Mouse (Mus musculus) midbrain, embryonic 11.5 days (tissue): Measurements from ENCODE around the gene Il17rc. TPM values are rescaled to one million over a fixed set of nuclear protein-coding genes. Genes with fewer than 3 reads are reported as not detected.
A peak's percentile ranks its signal among the peaks of the same experiment; 100 is the strongest.

Experiments
- ATAC-seq: fragments of 200-750 bp; cut with Nextera tagmentation; 2 replicates; pipeline ENCODE4 v1.8.0; 2017; ENCODE audit warnings: moderate TSS enrichment, moderate library complexity; ENCODE audit not compliant: low FRiP score
- DNase-seq: peaks from one replicate; pipeline ENCODE4 v3.0.0; 2015; ENCODE audit warnings: low spot score; ENCODE audit errors: missing footprints
- H3K27ac ChIP-seq: fragments of 300-500 bp; sonication (generic); 2 replicates; pipeline ENCODE4 v1.5.1; 2014; ENCODE audit warnings: low read depth, low read length
- H3K27me3 ChIP-seq: fragments of 300-500 bp; sonication (generic); 2 replicates; pipeline ENCODE4 v1.6.1; 2014; ENCODE audit warnings: mild to moderate bottlenecking, low read length, moderate library complexity, mixed read lengths; ENCODE audit not compliant: control insufficient read depth, insufficient read depth
- H3K36me3 ChIP-seq: fragments of 300-500 bp; sonication (generic); 2 replicates; pipeline ENCODE4 v1.6.1; 2014; ENCODE audit warnings: mild to moderate bottlenecking, low read length, moderate library complexity, mixed read lengths; ENCODE audit not compliant: control insufficient read depth, insufficient read depth
- H3K4me1 ChIP-seq: fragments of 300-500 bp; sonication (generic); 2 replicates; pipeline ENCODE4 v1.6.1; 2014; ENCODE audit warnings: low read length; ENCODE audit not compliant: control insufficient read depth, insufficient read depth
- H3K4me2 ChIP-seq: fragments of 300-500 bp; sonication (generic); 2 replicates; pipeline ENCODE4 v1.6.1; 2014; ENCODE audit warnings: mild to moderate bottlenecking, moderate library complexity
- H3K4me3 ChIP-seq: fragments of 300-500 bp; sonication (generic); 2 replicates; pipeline ENCODE4 v1.5.1; 2014; ENCODE audit warnings: low read depth, low read length
- H3K9ac ChIP-seq: fragments of 300-500 bp; sonication (generic); 2 replicates; pipeline ENCODE4 v1.6.1; 2014; ENCODE audit warnings: low read length
- H3K9me3 ChIP-seq: fragments of 300-500 bp; sonication (generic); 2 replicates; pipeline ENCODE4 v1.6.1; 2016; ENCODE audit warnings: low read length; ENCODE audit not compliant: control insufficient read depth
- whole genome bisulfite sequencing: fragments of 180-500 bp; shearing (Covaris S2); extraction: QIAGEN DNeasy Blood & Tissue Kit; methylation state at CpG from one replicate; pipeline ENCODE4 v1.1.7; 2014; 5-methylcytosine and 5-hydroxymethylcytosine counted together
- polyA plus RNA-seq: library from polyadenylated mRNA; unstranded; fragments of >200 nt; fragmentation: Nextera tagmentation; extraction: Ambion mirVana; gene quantifications from 2 replicates; pipeline ENCODE4 v1.2.1, GENCODE M21; 2014

Il17rc gene
- polyA plus RNA-seq, 1 experiment from 2014 or later: 3.1 TPM

DNA sequence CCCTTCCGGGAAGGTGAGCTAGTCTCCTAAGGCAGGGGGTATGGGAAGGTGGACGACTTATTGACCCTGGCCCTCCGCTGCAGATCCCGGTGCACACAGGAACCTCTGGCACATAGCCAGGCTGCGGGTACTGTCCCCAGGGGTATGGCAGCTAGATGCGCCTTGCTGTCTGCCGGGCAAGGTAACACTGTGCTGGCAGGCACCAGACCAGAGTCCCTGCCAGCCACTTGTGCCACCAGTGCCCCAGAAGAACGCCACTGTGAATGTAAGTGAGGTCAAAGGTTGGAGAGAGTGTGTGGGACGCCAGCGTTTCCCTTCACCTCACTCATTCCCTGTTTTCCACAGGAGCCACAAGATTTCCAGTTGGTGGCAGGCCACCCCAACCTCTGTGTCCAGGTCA lies 7.7 kb downstream of the Il17rc start:
- Histone ChIP-seq H3K4me2 (no peak overlapping the region), H3K9me3 (no peaks in the 10 kb centered on the region), H3K4me3 (no peak overlapping the region), H3K9ac (no peak overlapping the region), H3K4me1 (peaks cover 16% of the 10 kb centered on the region), H3K36me3 (no peaks in the 10 kb centered on the region), H3K27ac (no peak overlapping the region), H3K27me3 (no peaks in the 10 kb centered on the region; the same call in 1 of the 2 replicates)
- 85% methylated on average over 10 of the region's 10 CpGs for WGBS
- ATAC-seq (no peak), DNase-seq (no peak)

DNA sequence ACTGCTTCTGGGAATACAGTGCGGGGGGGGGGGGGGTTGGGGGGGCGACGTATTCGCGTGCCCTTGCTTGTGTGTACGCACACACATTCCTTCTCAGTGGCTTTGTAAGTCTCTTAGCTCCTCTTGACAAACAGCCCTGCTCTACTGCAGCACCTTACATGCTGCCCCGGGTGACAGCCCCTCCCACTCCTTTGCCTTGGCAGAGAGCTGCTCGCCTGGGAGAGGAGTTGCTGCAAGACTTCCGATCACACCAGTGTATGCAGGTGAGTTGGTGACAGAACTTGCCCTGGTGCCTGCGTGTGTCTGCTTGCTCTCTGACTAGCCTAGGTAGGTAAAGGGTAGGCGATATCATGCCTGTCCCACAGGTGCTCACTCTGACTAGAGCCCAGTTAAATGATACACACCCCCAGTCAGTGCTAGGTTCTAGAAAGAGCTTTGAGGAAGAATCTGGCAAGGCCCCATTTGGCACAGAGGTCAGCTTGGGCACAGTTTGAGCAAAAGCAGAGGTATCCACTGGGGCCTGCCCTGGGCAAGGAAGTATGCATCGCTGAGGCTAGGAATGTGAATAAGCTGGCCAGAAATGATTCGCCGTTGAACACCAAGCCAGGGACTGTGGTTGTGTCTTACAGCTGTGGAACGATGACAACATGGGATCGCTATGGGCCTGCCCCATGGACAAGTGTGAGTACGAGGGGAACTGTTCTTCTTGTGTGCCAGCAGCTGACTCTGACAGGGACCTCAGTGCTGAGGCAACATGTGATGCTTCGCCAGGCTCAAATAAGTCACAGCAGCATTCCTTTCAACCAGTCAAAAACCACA lies 9.5 kb downstream of the Il17rc start:
- H3K9me3 ChIP-seq: no peaks in the 10 kb centered on the region
- H3K4me2 ChIP-seq: no peak overlapping the region
- DNase-seq (no peak), ATAC-seq (no peak)
- no peaks in the 10 kb centered on the region; the same call in 1 of the 2 replicates for H3K27me3 ChIP-seq
- no peak overlapping the region for H3K27ac ChIP-seq
- no peaks in the 10 kb centered on the region for H3K36me3 ChIP-seq
- no peak overlapping the region for H3K4me3 ChIP-seq
- H3K4me1 ChIP-seq: peaks cover 21% of the 10 kb centered on the region
- WGBS: 63% methylated on average over 18 of the region's 18 CpGs
- no peak overlapping the region for H3K9ac ChIP-seq

DNA sequence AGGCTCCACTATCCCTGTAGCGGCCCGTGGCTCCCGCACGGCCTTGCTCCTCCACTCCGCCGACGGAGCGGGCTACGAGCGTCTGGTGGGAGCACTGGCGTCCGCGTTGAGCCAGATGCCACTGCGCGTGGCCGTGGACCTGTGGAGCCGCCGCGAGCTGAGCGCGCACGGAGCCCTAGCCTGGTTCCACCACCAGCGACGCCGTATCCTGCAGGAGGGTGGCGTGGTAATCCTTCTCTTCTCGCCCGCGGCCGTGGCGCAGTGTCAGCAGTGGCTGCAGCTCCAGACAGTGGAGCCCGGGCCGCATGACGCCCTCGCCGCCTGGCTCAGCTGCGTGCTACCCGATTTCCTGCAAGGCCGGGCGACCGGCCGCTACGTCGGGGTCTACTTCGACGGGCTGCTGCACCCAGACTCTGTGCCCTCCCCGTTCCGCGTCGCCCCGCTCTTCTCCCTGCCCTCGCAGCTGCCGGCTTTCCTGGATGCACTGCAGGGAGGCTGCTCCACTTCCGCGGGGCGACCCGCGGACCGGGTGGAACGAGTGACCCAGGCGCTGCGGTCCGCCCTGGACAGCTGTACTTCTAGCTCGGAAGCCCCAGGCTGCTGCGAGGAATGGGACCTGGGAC lies 11.4 kb downstream of the Il17rc start:
- peak overlapping the region; percentile 88 for H3K9ac ChIP-seq
- H3K36me3 ChIP-seq: no peaks in the 10 kb centered on the region
- WGBS: under 1% methylated on average over 64 of the region's 65 CpGs
- H3K4me2 ChIP-seq: peak overlapping the region; percentile 88
- H3K27me3 ChIP-seq: no peaks in the 10 kb centered on the region; the same call in 1 of the 2 replicates
- H3K9me3 ChIP-seq: no peaks in the 10 kb centered on the region
- peak overlapping the region; percentile 86 for H3K27ac ChIP-seq
- DNase-seq: no peak
- peak overlapping the region; percentile 66 for H3K4me3 ChIP-seq
- peaks cover 21% of the 10 kb centered on the region for H3K4me1 ChIP-seq
- ATAC-seq: peak; percentile 65

DNA sequence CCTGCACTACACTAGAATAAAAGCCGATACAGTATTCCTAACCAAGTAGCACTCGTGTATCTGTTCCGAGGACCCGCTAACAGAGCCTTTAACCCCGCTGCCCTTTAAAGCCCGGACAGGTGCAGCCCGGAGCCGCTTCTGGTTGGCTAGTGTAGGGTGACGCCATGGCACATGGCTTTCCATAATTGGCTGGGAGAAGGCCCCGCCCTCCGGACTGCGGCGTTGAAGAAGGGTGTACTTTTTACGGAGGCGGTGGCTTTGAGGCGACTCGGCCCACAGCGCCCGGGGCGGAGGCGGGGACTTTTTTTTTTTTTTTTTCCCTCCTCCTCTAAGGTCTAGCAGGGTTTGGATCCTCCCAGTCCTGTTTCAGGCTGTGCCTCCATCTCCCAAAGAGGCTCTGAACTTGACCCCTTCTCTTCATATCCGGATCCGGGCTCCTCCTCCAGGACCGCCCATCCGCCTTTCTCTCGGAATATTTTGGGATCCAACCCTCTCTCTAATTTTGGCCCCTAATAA lies 11.9 kb downstream of the Il17rc start, which contains the start of gene Creld1:
Creld1 (plus strand) TSS at position 198 of the 516 bp plus-strand sequence.
- H3K27ac ChIP-seq: peak within 1 kb of the TSS; percentile 86
- peaks cover 21% of the 10 kb centered on the region for H3K4me1 ChIP-seq
- DNase-seq (peak; percentile 99), ATAC-seq (peak; percentile 96)
- under 1% methylated on average over 26 of the region's 26 CpGs for WGBS
- H3K9ac ChIP-seq: peak within 1 kb of the TSS; percentile 88
- peak within 1 kb of the TSS; percentile 88 for H3K4me2 ChIP-seq
- H3K27me3 ChIP-seq: no peaks in the 10 kb centered on the region; the same call in 1 of the 2 replicates
- peak within 1 kb of the TSS; percentile 66 for H3K4me3 ChIP-seq
- no peaks in the 10 kb centered on the region for H3K36me3 ChIP-seq
- H3K9me3 ChIP-seq: no peaks in the 10 kb centered on the region

DNA sequence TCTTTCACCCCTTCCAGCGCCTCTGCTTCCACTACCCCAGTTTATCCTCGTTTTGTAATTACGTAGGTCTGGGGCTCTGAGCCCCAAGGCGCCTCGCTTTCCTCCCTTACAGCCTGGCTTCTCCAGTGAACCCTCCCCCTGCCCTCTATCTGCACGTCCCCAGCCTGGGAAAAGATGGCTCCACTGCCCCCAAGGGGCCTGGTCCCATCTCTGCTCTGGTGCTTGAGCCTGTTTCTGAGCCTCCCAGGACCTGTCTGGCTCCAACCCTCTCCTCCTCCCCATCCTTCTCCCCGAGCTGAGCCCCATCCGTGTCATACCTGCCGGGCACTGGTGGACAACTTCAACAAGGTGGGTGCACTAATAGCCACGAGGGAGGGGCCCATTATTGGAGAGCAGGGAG lies 12.5 kb downstream of the Il17rc start:
- peak; percentile 57 for ATAC-seq
- Histone ChIP-seq H3K27ac (peak overlapping the region; percentile 86), H3K9me3 (no peaks in the 10 kb centered on the region), H3K4me2 (peak overlapping the region; percentile 88), H3K4me3 (peak overlapping the region; percentile 66), H3K36me3 (no peaks in the 10 kb centered on the region), H3K9ac (peak overlapping the region; percentile 88), H3K4me1 (peaks cover 21% of the 10 kb centered on the region), H3K27me3 (no peaks in the 10 kb centered on the region; the same call in 1 of the 2 replicates)
- DNase-seq: no peak
- WGBS: 8% methylated on average over 10 of the region's 10 CpGs

DNA sequence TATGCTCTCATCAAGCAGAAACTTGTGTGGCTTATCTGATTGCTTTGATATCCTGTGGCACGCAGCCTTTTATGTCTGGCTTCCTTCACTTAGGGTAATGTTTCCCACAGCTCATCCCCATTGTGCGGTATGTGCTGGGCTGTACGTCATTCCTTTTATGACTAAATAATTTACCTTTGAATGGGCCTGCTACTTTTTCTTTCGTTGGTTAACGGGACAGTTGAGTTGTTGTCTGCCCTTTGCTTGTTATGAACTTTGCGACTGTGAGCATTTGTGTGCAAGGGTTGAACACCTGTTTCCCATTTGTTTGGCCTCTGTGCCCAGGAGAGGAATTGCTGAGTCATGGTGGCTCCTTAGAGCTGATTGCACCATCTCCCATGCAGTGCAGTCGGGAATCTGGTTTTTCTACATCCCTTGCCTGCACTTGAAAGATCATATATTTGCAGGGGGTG lies 15.9 kb downstream of the Il17rc start:
- H3K4me3 ChIP-seq: no peak overlapping the region
- ATAC-seq: no peak
- H3K9ac ChIP-seq: no peak overlapping the region
- DNase-seq: no peak
- H3K4me1 ChIP-seq: peaks cover 12% of the 10 kb centered on the region
- no peaks in the 10 kb centered on the region for H3K9me3 ChIP-seq
- no peak overlapping the region for H3K4me2 ChIP-seq
- peaks cover 7% of the 10 kb centered on the region for H3K36me3 ChIP-seq
- WGBS: 63% methylated on average over 7 of the region's 7 CpGs
- H3K27ac ChIP-seq: no peak overlapping the region
- H3K27me3 ChIP-seq: no peaks in the 10 kb centered on the region

DNA sequence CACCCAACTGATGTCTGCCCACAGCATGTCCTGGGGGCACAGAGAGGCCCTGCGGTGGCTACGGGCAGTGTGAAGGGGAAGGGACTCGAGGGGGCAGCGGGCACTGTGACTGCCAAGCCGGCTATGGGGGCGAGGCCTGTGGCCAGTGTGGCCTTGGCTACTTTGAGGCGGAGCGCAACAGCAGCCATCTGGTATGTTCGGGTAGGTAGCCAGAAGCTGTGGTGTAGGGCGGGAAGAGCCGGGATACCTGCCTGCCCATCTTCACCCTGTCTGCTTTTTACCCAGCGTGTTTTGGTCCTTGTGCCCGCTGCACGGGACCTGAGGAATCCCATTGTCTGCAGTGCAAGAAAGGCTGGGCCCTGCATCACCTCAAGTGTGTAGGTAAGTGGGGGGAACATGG lies 18.2 kb downstream of the Il17rc start:
- Histone ChIP-seq H3K9ac (no peak overlapping the region), H3K27me3 (no peaks in the 10 kb centered on the region), H3K4me1 (peaks cover 3% of the 10 kb centered on the region; the same call in 1 of the 2 replicates), H3K4me3 (no peak overlapping the region), H3K9me3 (no peaks in the 10 kb centered on the region), H3K4me2 (no peak overlapping the region), H3K36me3 (peaks cover 9% of the 10 kb centered on the region), H3K27ac (no peak overlapping the region)
- ATAC-seq (no peak), DNase-seq (no peak)
- 94% methylated on average over 14 of the region's 14 CpGs for WGBS

DNA sequence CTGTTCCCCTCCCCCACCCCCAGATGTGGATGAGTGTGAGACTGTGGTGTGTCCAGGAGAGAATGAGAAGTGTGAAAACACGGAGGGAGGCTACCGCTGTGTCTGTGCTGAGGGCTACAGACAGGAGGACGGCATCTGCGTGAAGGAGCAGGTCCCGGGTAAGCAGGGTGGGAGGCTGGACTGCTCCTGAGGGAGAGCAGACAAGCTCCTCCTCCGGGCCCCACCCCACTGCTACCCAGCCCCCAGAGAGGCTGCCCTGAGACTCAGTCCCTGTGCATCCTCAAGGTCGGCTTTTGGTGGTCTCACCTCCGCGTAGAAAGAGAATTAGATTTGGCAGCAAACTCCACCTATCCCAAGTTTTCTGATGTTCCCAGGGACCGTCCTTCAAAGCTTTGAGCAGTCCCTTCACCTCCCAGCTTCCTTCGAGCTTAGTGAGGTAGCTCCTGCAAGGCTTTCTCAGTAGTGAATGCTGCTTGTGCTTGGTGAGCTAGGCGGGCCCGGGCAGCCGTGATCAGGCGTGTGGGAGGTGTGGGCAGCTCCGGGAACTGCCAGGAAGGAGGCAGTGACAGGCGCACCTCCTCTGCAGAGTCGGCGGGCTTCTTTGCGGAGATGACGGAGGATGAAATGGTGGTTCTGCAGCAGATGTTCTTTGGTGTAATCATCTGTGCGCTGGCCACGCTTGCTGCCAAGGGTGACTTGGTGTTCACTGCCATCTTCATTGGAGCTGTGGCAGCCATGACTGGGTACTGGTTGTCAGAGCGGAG lies 21.1 kb downstream of the Il17rc start:
- Histone ChIP-seq H3K4me2 (no peak overlapping the region), H3K9me3 (no peaks in the 10 kb centered on the region), H3K27me3 (peaks cover 6% of the 10 kb centered on the region), H3K4me1 (peaks cover 9% of the 10 kb centered on the region), H3K36me3 (peaks cover 9% of the 10 kb centered on the region), H3K9ac (no peak overlapping the region), H3K27ac (no peak overlapping the region), H3K4me3 (no peak overlapping the region)
- 78% methylated on average over 24 of the region's 24 CpGs for WGBS
- DNase-seq (no peak), ATAC-seq (no peak)
